34 mouse cellular contexts compared by ENCODE assay signal in the genomic region with DNA sequence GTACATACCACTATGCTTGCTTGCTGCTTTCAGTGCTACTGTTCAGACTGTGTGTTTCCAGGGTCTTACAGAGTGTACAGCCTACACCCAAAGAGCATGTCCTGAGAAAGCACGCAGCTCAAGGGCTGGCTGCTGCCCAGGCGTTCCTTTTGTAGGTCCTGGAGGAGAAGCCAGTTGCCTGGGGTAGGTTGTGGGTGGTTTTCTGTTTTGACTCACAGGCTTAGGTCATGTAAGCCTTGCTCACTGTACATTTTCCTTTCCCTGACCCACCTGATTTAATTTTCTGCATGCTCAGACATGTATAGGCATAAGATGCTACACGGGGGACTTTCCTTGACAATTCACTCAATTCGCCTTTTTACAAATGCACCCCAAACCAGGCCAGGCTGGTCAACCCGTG.
"Had no signal": no experiment of that assay in that cellular context is flagged by ENCODE, and none has a peak within 500 bp of the region (broad histone marks: within the 10 kb centered on the region; RNA-seq: fewer than 3 reads in every experiment).

No protein-coding gene starts in this region.

- H3K4me3 ChIP-seq: heart, embryonic 12.5 days; heart, embryonic 13.5 days; heart, embryonic 15.5 days; hindbrain, embryonic 10.5 days; hindbrain, embryonic 12.5 days; hindbrain, embryonic 13.5 days; hindbrain, embryonic 15.5 days; intestine, embryonic 15.5 days; kidney, embryonic 15.5 days; layer of hippocampus, adult 2 months; left cerebral cortex, adult 2 months had no signal

- H3K27ac ChIP-seq: heart, embryonic 13.5 days; heart, embryonic 15.5 days; hindbrain, embryonic 10.5 days; hindbrain, embryonic 12.5 days; hindbrain, embryonic 13.5 days; hindbrain, embryonic 14.5 days; hindbrain, embryonic 15.5 days; hindbrain, postnatal 0 days; intestine, embryonic 15.5 days; kidney, embryonic 15.5 days; kidney, postnatal 0 days; layer of hippocampus, adult 2 months; left cerebral cortex, adult 2 months had no signal

- H3K4me1 ChIP-seq: heart, embryonic 12.5 days; heart, embryonic 15.5 days; hindbrain, embryonic 12.5 days; hindbrain, embryonic 13.5 days; hindbrain, embryonic 15.5 days; intestine, embryonic 15.5 days; kidney, embryonic 15.5 days had no signal

- ATAC-seq: hindbrain, embryonic 16.5 days; hindbrain, postnatal 0 days; inflammation-experienced regulatory T-cells, adult 6 months; intestine, embryonic 15.5 days; intestine, embryonic 16.5 days; intestine, postnatal 0 days had no signal

- H3K36me3 ChIP-seq: heart, embryonic 12.5 days; heart, embryonic 13.5 days; heart, embryonic 15.5 days; hindbrain, embryonic 10.5 days; hindbrain, embryonic 12.5 days; hindbrain, embryonic 13.5 days; hindbrain, embryonic 15.5 days; intestine, embryonic 15.5 days; kidney, embryonic 15.5 days had no signal

- H3K27me3 ChIP-seq: heart, embryonic 12.5 days; heart, embryonic 13.5 days; heart, embryonic 15.5 days; hindbrain, embryonic 12.5 days; hindbrain, embryonic 13.5 days; hindbrain, embryonic 15.5 days; intestine, embryonic 15.5 days; kidney, embryonic 15.5 days had no signal

- H3K9me3 ChIP-seq: heart, embryonic 12.5 days; heart, embryonic 13.5 days; heart, embryonic 15.5 days; hindbrain, embryonic 10.5 days; hindbrain, embryonic 12.5 days; hindbrain, embryonic 13.5 days; hindbrain, embryonic 15.5 days; intestine, embryonic 15.5 days; kidney, embryonic 15.5 days had no signal

- DNase-seq: heart, postnatal 10 days; heart, postnatal 14 days; heart, postnatal 36 days; heart, postnatal 4 days; kidney, adult 11 months; kidney, adult 18-20 months; kidney, adult 2 months; kidney, adult 8-10 months; kidney, adult 9 months; kidney, postnatal 10 days; kidney, postnatal 14 days; kidney, postnatal 25 days; kidney, postnatal 36 days; kidney, postnatal 4 days; layer of hippocampus, adult 9-11 months; layer of hippocampus, postnatal 36 days had no signal

- H3K4me2 ChIP-seq: heart, embryonic 12.5 days; heart, embryonic 13.5 days; heart, embryonic 15.5 days; hindbrain, embryonic 12.5 days; hindbrain, embryonic 13.5 days; hindbrain, embryonic 14.5 days; hindbrain, embryonic 15.5 days; intestine, embryonic 15.5 days; kidney, embryonic 15.5 days had no signal

- H3K9ac ChIP-seq: heart, embryonic 12.5 days; heart, embryonic 13.5 days; heart, embryonic 15.5 days; hindbrain, embryonic 12.5 days; hindbrain, embryonic 13.5 days; hindbrain, embryonic 14.5 days; hindbrain, embryonic 15.5 days; intestine, embryonic 15.5 days; kidney, embryonic 15.5 days had no signal
